Mouse (Mus musculus) CH12.LX (cell line): ENCODE data around the gene Sparcl1. TPM values are rescaled to one million over a fixed set of nuclear protein-coding genes. Genes with fewer than 3 reads are reported as not detected.

ENCODE experiments used
- DNase-seq: peaks from one replicate; pipeline ENCODE4 v3.0.0-alpha.2; 2013; ENCODE audit errors: extremely low read depth
- H3K27ac ChIP-seq: 2 replicates; pipeline ENCODE4 v1.5.1; 2012; ENCODE audit warnings: low read depth, mild to moderate bottlenecking, control low read depth, moderate library complexity; ENCODE audit not compliant: insufficient read depth
- H3K27me3 ChIP-seq: replicated peaks from 2 replicates; pipeline ENCODE3; 2012; ENCODE audit warnings: inconsistent platforms
- H3K36me3 ChIP-seq, 2 experiments: replicated peaks in 1 of 2; 2 replicates each; pipeline versions ENCODE3 to v1.6.1; 2012; ENCODE audit warnings: inconsistent platforms in 1 of 2, low read length in 1 of 2, mild to moderate bottlenecking in 1 of 2, mixed read lengths in 1 of 2, moderate library complexity in 1 of 2; ENCODE audit not compliant: control insufficient read depth in 1 of 2, insufficient read depth in 1 of 2
- H3K4me1 ChIP-seq, 2 experiments: 2 replicates each; pipeline ENCODE4 v1.6.1; 2012; ENCODE audit warnings: inconsistent platforms in 1 of 2, moderate library complexity in 1 of 2; ENCODE audit not compliant: insufficient read depth in 2 of 2, control insufficient read depth in 1 of 2
- H3K4me2 ChIP-seq: 2 replicates; pipeline ENCODE4 v1.6.1; 2012; ENCODE audit warnings: low read depth, mild to moderate bottlenecking, control low read depth; ENCODE audit not compliant: poor library complexity, insufficient read depth, severe bottlenecking
- H3K4me3 ChIP-seq, 3 experiments: fragments of 150-350 bp in 1 of 3; sonication (generic) in 1 of 3; replicated peaks in 1 of 3; 2 replicates each; pipeline versions ENCODE3 to v1.5.1; 2011 to 2012; ENCODE audit warnings: low read depth in 2 of 3, low read length in 2 of 3, mild to moderate bottlenecking in 2 of 3, moderate library complexity in 2 of 3, control low read depth in 1 of 3, improper control_type of control experiment in 1 of 3, inconsistent platforms in 1 of 3, mixed read lengths in 1 of 3; ENCODE audit not compliant: poor library complexity in 1 of 3
- H3K79me2 ChIP-seq: replicated peaks from 2 replicates; pipeline ENCODE4 v1.6.1; 2012; ENCODE audit warnings: mild to moderate bottlenecking, moderate library complexity; ENCODE audit not compliant: control insufficient read depth, poor library complexity, insufficient read depth, severe bottlenecking; ENCODE audit errors: extremely low read depth
- H3K9ac ChIP-seq: 2 replicates; pipeline ENCODE4 v1.6.1; 2012; ENCODE audit warnings: low read depth, mild to moderate bottlenecking, control low read depth, moderate library complexity; ENCODE audit not compliant: insufficient read depth
- H3K9me3 ChIP-seq: replicated peaks from 2 replicates; pipeline ENCODE3; 2012; ENCODE audit warnings: low read length, inconsistent platforms, mixed read lengths
- BHLHE40 ChIP-seq: IDR thresholded peaks from 2 replicates; pipeline ENCODE4 v1.6.1; 2011; ENCODE audit warnings: mild to moderate bottlenecking, low read depth, low read length, improper control_type of control experiment
- CHD1 ChIP-seq: IDR thresholded peaks from 2 replicates; pipeline ENCODE4 v1.6.1; 2012; ENCODE audit warnings: low read depth, low read length, improper control_type of control experiment, inconsistent platforms
- CHD2 ChIP-seq: IDR thresholded peaks from 2 replicates; pipeline ENCODE4 v1.6.1; 2011; ENCODE audit warnings: low read length, improper control_type of control experiment
- CTCF ChIP-seq, 2 experiments: IDR thresholded peaks in 1 of 2; conservative IDR thresholded peaks in 1 of 2; 2 replicates each; pipeline ENCODE4 v1.5.1; 2011 to 2012; ENCODE audit warnings: low read depth in 2 of 2, low read length in 2 of 2, improper control_type of control experiment in 1 of 2, inconsistent platforms in 1 of 2, mild to moderate bottlenecking in 1 of 2, moderate library complexity in 1 of 2
- ELF1 ChIP-seq: IDR thresholded peaks from 2 replicates; pipeline ENCODE4 v1.6.1; 2014; ENCODE audit warnings: low read depth, mild to moderate bottlenecking, inconsistent platforms, low read length, improper control_type of control experiment
- EP300 ChIP-seq: IDR thresholded peaks from 2 replicates; pipeline ENCODE4 v1.6.1; 2011; ENCODE audit warnings: low read length, improper control_type of control experiment
- ETS1 ChIP-seq: conservative IDR thresholded peaks from 2 replicates; pipeline ENCODE4 v1.6.1; 2012; ENCODE audit warnings: low read depth, mild to moderate bottlenecking, inconsistent platforms, low read length, improper control_type of control experiment, moderate library complexity
- JUN ChIP-seq: IDR thresholded peaks from 2 replicates; pipeline ENCODE4 v1.6.1; 2011; ENCODE audit warnings: low read depth, mild to moderate bottlenecking, low read length, improper control_type of control experiment, moderate library complexity; ENCODE audit not compliant: insufficient read depth
- KAT2A ChIP-seq: IDR thresholded peaks from 2 replicates; pipeline ENCODE4 v1.6.1; 2012; ENCODE audit warnings: low read length, improper control_type of control experiment, inconsistent platforms; ENCODE audit not compliant: insufficient replicate concordance
- MAFK ChIP-seq: IDR thresholded peaks from 2 replicates; pipeline ENCODE4 v1.6.1; 2011; ENCODE audit warnings: low read length, improper control_type of control experiment; ENCODE audit not compliant: insufficient replicate concordance
- MAX ChIP-seq: IDR thresholded peaks from 2 replicates; pipeline ENCODE4 v1.6.1; 2011; ENCODE audit warnings: low read length, improper control_type of control experiment
- MAZ ChIP-seq: IDR thresholded peaks from 2 replicates; pipeline ENCODE4 v1.6.1; 2012; ENCODE audit warnings: low read depth, mild to moderate bottlenecking, inconsistent platforms, low read length, improper control_type of control experiment, moderate library complexity
- MEF2A ChIP-seq: IDR thresholded peaks from 2 replicates; pipeline ENCODE4 v1.6.1; 2014; ENCODE audit warnings: low read depth, mild to moderate bottlenecking, inconsistent platforms, low read length, improper control_type of control experiment, borderline replicate concordance
- NELFE ChIP-seq: IDR thresholded peaks from 2 replicates; pipeline ENCODE4 v1.6.1; 2011; ENCODE audit warnings: low read depth, low read length, improper control_type of control experiment
- PAX5 ChIP-seq: IDR thresholded peaks from 2 replicates; pipeline ENCODE4 v1.6.1; 2012; ENCODE audit warnings: low read length, inconsistent platforms, mixed read lengths
- POLR2A ChIP-seq: IDR thresholded peaks from 2 replicates; pipeline ENCODE4 v1.6.1; 2011; ENCODE audit warnings: low read depth, mild to moderate bottlenecking, improper control_type of control experiment, low read length
- POLR2AphosphoS2 ChIP-seq: IDR thresholded peaks from 2 replicates; pipeline ENCODE4 v1.6.1; 2011; ENCODE audit warnings: low read depth, low read length, improper control_type of control experiment
- RAD21 ChIP-seq: IDR thresholded peaks from 2 replicates; pipeline ENCODE4 v1.6.1; 2011; ENCODE audit warnings: low read depth, mild to moderate bottlenecking, low read length, improper control_type of control experiment, moderate library complexity
- SIN3A ChIP-seq: IDR thresholded peaks from 2 replicates; pipeline ENCODE4 v1.6.1; 2012; ENCODE audit warnings: low read length, improper control_type of control experiment, inconsistent platforms
- SMC3 ChIP-seq: IDR thresholded peaks from 2 replicates; pipeline ENCODE4 v1.6.1; 2011; ENCODE audit warnings: low read depth, low read length, improper control_type of control experiment
- TBP ChIP-seq: conservative IDR thresholded peaks from 2 replicates; pipeline ENCODE4 v1.6.1; 2011; ENCODE audit warnings: low read depth, low read length, improper control_type of control experiment
- USF2 ChIP-seq: conservative IDR thresholded peaks from 2 replicates; pipeline ENCODE4 v1.6.1; 2011; ENCODE audit warnings: low read depth, low read length, improper control_type of control experiment
- ZC3H11A ChIP-seq: IDR thresholded peaks from 2 replicates; pipeline ENCODE4 v1.6.1; 2012; ENCODE audit warnings: low read depth, mild to moderate bottlenecking, inconsistent platforms, low read length, improper control_type of control experiment
- ZMIZ1 ChIP-seq: IDR thresholded peaks from 2 replicates; pipeline ENCODE4 v1.6.1; 2012; ENCODE audit warnings: low read depth, mild to moderate bottlenecking, inconsistent platforms, low read length, improper control_type of control experiment
- dilution Hi-C: fragments of 300-500 bp; cut with MboI; formaldehyde crosslinking; loops from 2 replicates; pipeline ENCODE4 v1.14.3; 2020; ENCODE audit warnings: low sequenced_read_pairs; ENCODE audit not compliant: extremely low pct_unique_long_range_greater_than_20kb, extremely low pct_ligation_motif_present
- in situ Hi-C: fragments of 300-500 bp; cut with MboI; formaldehyde crosslinking; loops from 3 replicates; pipeline ENCODE4 v1.14.3; 2019; ENCODE audit warnings: low sequenced_read_pairs, low pct_ligation_motif_present, low pct_unique_long_range_greater_than_20kb, mixed read lengths
- polyA plus RNA-seq: library from polyadenylated mRNA; unstranded; fragments of >175 nt; gene quantifications from 2 replicates; pipeline ENCODE4 v1.2.1, GENCODE M21; 2012; ENCODE audit warnings: low read depth; ENCODE audit not compliant: insufficient read length
- total RNA-seq, 2 experiments: library from RNA; depleted of rRNA; stranded (reverse); fragments of 300-350 nt in 1 of 2; fragments of >200 nt in 1 of 2; gene quantifications; 2 replicates each; pipeline ENCODE4 v1.2.3; 2012 to 2014

Gene Sparcl1
- total and polyA plus RNA-seq, 3 experiments = not detected

DNA sequence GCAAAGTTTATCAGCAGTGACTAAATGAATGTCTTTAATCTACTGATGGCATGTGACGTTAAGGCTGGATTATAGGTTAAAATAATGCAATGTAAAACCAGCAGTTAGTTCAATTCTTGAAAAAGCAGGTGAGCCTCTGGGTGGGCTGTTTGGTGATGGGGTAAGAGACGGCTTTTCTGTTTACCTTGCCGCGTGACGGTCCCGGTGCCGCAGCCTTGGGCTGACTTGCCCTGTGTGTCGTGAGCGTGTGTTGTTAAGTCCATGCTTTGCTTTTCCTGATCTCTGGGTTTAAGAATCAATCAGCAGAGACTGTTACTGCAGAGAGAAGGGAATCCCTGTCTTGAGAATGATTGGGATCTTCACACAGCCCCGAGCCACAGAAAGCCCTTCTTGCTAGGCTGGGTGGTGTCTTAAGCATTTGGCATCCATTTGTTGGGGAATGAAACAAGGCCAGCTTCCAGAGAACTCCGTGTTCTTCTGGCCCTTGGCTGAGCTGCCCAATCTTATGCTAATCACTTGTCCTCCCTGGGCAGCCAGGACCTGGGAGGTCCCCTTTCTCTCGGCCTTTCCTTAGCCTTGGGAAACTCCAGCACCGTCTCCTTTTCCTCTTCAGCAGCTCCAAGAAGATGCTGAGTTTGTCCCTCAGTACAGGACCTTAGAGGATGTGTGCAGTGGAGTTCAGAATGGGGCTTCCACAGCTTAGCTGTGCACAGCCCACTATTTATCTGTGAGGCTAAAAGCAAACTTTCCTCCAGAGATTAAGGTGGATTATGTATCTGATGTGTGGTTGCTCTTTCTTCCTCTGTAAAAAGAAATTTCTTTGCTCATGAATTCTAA lies 51.4 kb downstream of the Sparcl1 start:
- no peak overlapping the region for H3K4me3 ChIP-seq
- peaks cover 18 to 28% of the 10 kb centered on the region in 2 experiments for H3K4me1 ChIP-seq
- H3K36me3 ChIP-seq = peaks cover 26 to 68% of the 10 kb centered on the region in 2 experiments
- H3K4me2 ChIP-seq = peak overlapping the region; percentile 58; the same call in 1 of the 2 replicates
- H3K9me3 ChIP-seq = no peaks in the 10 kb centered on the region
- H3K9ac ChIP-seq = no peak overlapping the region
- dilution Hi-C loops (no loop called here), in situ Hi-C loops (no loop called here)
- H3K79me2 ChIP-seq = 0 out of 2 replicates have a peak, but pooled peaks cover 1% of the 10 kb centered on the region
- no peaks in the 10 kb centered on the region for H3K27me3 ChIP-seq
- no peak for DNase-seq
- peak overlapping the region; percentile 51; the same call in 1 of the 2 replicates for H3K27ac ChIP-seq
- TF ChIP-seq MAZ (no peak), MAX (no peak), USF2 (no peak), RAD21 (no peak), SIN3A (no peak), EP300 (no peak), CHD2 (no peak), ETS1 (no peak), ZMIZ1 (no peak), MEF2A (no peak), BHLHE40 (no peak), MAFK (no peak), CTCF (conservative IDR thresholded peaks at IDR 0.05 in 1 of 2, IDR thresholded peaks at IDR 0.05 in 1 of 2; ENCODE audit: low read depth in 2 of 2, low read length in 2 of 2) (no peak), JUN (no peak), TBP (no peak)
- TF ChIP-seq, all 38 proteins: peak for 0

DNA sequence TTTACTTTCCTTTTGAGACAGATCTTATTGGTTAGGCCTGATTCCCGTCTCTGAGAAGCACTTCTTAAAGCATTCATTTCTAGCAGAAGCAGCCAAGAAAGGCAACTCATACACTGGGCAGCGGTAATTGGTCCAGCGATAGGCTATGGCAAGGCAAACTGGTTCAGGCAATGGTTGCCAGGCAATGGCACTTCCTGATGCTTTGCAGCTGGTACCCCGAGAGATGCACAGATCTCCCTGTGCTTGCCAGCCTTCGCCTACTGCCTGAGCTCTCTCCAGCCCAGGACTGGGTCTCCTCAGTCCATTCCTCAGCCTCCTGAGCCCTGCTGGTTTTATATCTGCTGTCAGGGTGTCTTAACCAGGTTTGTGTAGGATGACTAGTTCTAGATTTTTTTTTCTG lies 53.1 kb downstream of the Sparcl1 start:
- Histone ChIP-seq H3K27ac (no peak overlapping the region), H3K4me3 (no peak overlapping the region), H3K79me2 (0 out of 2 replicates have a peak, but pooled peaks cover 2% of the 10 kb centered on the region), H3K9me3 (no peaks in the 10 kb centered on the region), H3K4me1 (peaks cover 18 to 28% of the 10 kb centered on the region in 2 experiments), H3K4me2 (no peak overlapping the region), H3K27me3 (no peaks in the 10 kb centered on the region), H3K36me3 (peaks cover 26 to 82% of the 10 kb centered on the region in 2 experiments), H3K9ac (no peak overlapping the region)
- dilution Hi-C loops = no loop called here
- no peak for DNase-seq
- TF ChIP-seq POLR2AphosphoS2 (no peak), POLR2A (no peak), ELF1 (no peak), ZC3H11A (no peak), KAT2A (no peak), CHD1 (no peak), EP300 (no peak), PAX5 (no peak), NELFE (no peak), USF2 (no peak), SMC3 (no peak)
- in situ Hi-C loops = no loop called here
